9 mouse cellular contexts compared by ENCODE assay signal in genomic region chr1:20905501-20906127, GRCm38 (mm10). TPM values are rescaled to one million over a fixed set of nuclear protein-coding genes. Genes with fewer than 3 reads are reported as not detected.
DNase-seq lines count a peak whose midpoint lies in the region; ATAC-seq and TF ChIP-seq lines count a peak whose summit lies in the region.
"Had no signal": no experiment of that assay in that cellular context is flagged by ENCODE, and none has a peak within 500 bp of the region (broad histone marks: within the 10 kb centered on the region; RNA-seq: fewer than 3 reads in every experiment).

No protein-coding gene starts in this region.

- no peak overlapping the region for H3K4me3 ChIP-seq in hindbrain, embryonic 12.5 days
- H3K4me3 ChIP-seq in lung, adult 2 months (replicated peaks; ENCODE audit: extremely low read depth, low read depth, low read length), result no peak overlapping the region

- H3K4me1 ChIP-seq in hindbrain, embryonic 12.5 days, result peaks cover 18% of the 10 kb centered on the region
- no peaks in the 10 kb centered on the region for H3K4me1 ChIP-seq in lung, adult 2 months (ENCODE audit: control insufficient read depth, insufficient read depth, low read length)

- peak; percentile 57 for ATAC-seq in hindbrain, embryonic 12.5 days (ENCODE audit: low FRiP score)

- H3K36me3 ChIP-seq in hindbrain, embryonic 12.5 days, result no peaks in the 10 kb centered on the region

- no peak for TF ChIP-seq CTCF in lung, adult 2 months (IDR thresholded peaks at IDR 0.05; ENCODE audit: insufficient read depth, low read length)

- intact Hi-C loops in left cerebral cortex, postnatal 25 days (cut with DNase I), result loop anchor here (1.0 kb wide), 1 partner anchor 14 kb away; no protein-coding TSS in a partner anchor

- H3K27ac ChIP-seq in hindbrain, embryonic 12.5 days, result no peak overlapping the region

- TF ChIP-seq POLR2A in lung, adult 2 months (IDR thresholded peaks at IDR 0.05; ENCODE audit: borderline replicate concordance, extremely low read depth, low read depth, low read length), result no peak

- 50% methylated on average over 8 of the region's 8 CpGs for WGBS in hindbrain, embryonic 12.5 days
- 89% methylated on average over 8 of the region's 8 CpGs for WGBS in lung, adult 2 months

- peak; percentile 41 to 69 for DNase-seq in right cerebral cortex, adult 2 months (ENCODE audit: low spot score in 2 of 2)
- no peak for DNase-seq in right cerebral cortex, postnatal 14 days
- DNase-seq in left cerebral cortex, postnatal 25 days (ENCODE audit: low spot score in 2 of 2), result peak; percentile 61 to 85
- DNase-seq in gastrocnemius, adult 18-20 months (ENCODE audit: low spot score), result no peak
- DNase-seq in lung, adult 2 months, result no peak
- no peak for DNase-seq in urinary bladder, postnatal 25 days (ENCODE audit: low spot score)
- DNase-seq in kidney, adult 11 months, result no peak
- DNase-seq: adrenal gland, adult 2 months had no signal

- H3K27me3 ChIP-seq in hindbrain, embryonic 12.5 days, result no peaks in the 10 kb centered on the region

- no peaks in the 10 kb centered on the region for H3K9me3 ChIP-seq in hindbrain, embryonic 12.5 days (replicated peaks)

- no peak overlapping the region for H3K4me2 ChIP-seq in hindbrain, embryonic 12.5 days (replicated peaks)

- H3K9ac ChIP-seq in hindbrain, embryonic 12.5 days, result no peak overlapping the region

RNA-seq across cellular contexts. Expression of gene Paqr8, which starts 15.2 kb away (rescaled TPM):
- polyA plus RNA-seq in hindbrain, embryonic 12.5 days (2016; fragmentation: Nextera tagmentation; extraction: Ambion mirVana), result 15.6 and 16.4 TPM in 2 replicates
- total RNA-seq in left cerebral cortex, postnatal 25 days (2021), result 100 to 1,000 TPM; 116 to 117 TPM
- under 1 TPM; 0.73 to 0.76 TPM for total RNA-seq in gastrocnemius, adult 18-20 months (2021)
- polyA plus RNA-seq in lung, adult 2 months (2012; rRNA removed), result 42.6 and 47.2 TPM in 2 replicates

RNA-seq across cellular contexts. Expression of gene Efhc1, which starts 45.8 kb away (rescaled TPM):
- 4.4 and 4.5 TPM in 2 replicates for polyA plus RNA-seq in hindbrain, embryonic 12.5 days (2016; fragmentation: Nextera tagmentation; extraction: Ambion mirVana)
- total RNA-seq in left cerebral cortex, postnatal 25 days (2021), result 1 to 10 TPM in 1 of 2 experiments, under 1 TPM in 1; 0.80 to 1.8 TPM
- total RNA-seq in gastrocnemius, adult 18-20 months (2021), result under 1 TPM; 0.14 to 0.33 TPM
- 10.4 and 14.9 TPM in 2 replicates for polyA plus RNA-seq in lung, adult 2 months (2012; rRNA removed)

Comparison
In these comparisons a context has a peak if more than half of its experiments do, and no peak if none do; other contexts are left out.
1. DNase-seq: peak in right cerebral cortex, adult 2 months (2 of 2) and left cerebral cortex, postnatal 25 days (2 of 2); none in right cerebral cortex, postnatal 14 days (single experiment), gastrocnemius, adult 18-20 months (single experiment), lung, adult 2 months (single experiment), urinary bladder, postnatal 25 days (single experiment) and kidney, adult 11 months (single experiment).
2. RNA of gene Paqr8, which starts 15.2 kb away (total RNA-seq): 116 to 117 TPM in left cerebral cortex, postnatal 25 days; 0.73 to 0.76 TPM in gastrocnemius, adult 18-20 months; every median in the first group is over 10 times any median in the second.